Mouse (Mus musculus): ENCODE measurements around the gene Gcnt2.

- TF ChIP-seq CTCF (IDR thresholded peaks at IDR 0.05; ENCODE audit: low read depth) = no peak
- no peak for TF ChIP-seq EP300 (IDR thresholded peaks at IDR 0.05; ENCODE audit: low read depth)
These were observed 2.2 kb upstream of the Gcnt2 start for GRCm38 (mm10) chr13:40857281-40857818.

All from liver, postnatal 0 days (tissue).